Mouse (Mus musculus) spleen, adult 2 months (tissue): ENCODE data around the gene Slc25a42.

ENCODE experiments used
- CTCF ChIP-seq: fragments of 200-500 bp; IDR thresholded peaks from 2 replicates; pipeline ENCODE4 v1.5.1; 2011; ENCODE audit warnings: mild to moderate bottlenecking, inconsistent platforms; ENCODE audit not compliant: insufficient read depth, insufficient read length, insufficient replicate concordance; ENCODE audit errors: extremely low read depth
- POLR2A ChIP-seq: fragments of 200-500 bp; IDR thresholded peaks from 2 replicates; pipeline ENCODE4 v1.6.1; 2011; ENCODE audit warnings: low read depth, low read length, inconsistent platforms

GRCm38 (mm10) chr8:70222041-70222440 lies 9.9 kb upstream of the Slc25a42 start:
- TF ChIP-seq CTCF = no peak
- no peak for TF ChIP-seq POLR2A
